Comparison of ENCODE assay signal across 11 mouse cellular contexts in the genomic region with DNA sequence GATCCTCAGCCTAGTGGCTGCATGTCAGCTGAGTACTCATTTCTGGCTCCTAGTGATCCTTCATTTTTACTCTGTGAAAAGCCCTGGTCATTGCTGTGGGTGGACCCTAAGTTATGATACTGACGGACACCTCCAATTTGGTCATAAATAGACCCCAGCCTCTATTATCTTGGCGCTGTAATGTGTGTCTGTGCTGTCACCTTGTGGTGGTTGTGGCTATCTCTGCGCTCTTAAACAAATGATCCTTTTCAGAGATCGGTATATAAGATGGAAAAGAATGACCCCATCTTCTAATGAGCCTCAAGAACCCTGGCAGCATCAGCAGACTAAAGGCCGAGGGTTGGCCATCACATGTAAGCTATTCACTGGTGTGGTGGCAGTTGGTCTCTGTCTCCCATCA. TPM values are rescaled to one million over a fixed set of nuclear protein-coding genes. Genes with fewer than 3 reads are reported as not detected.
A peak's percentile ranks its signal among the peaks of the same experiment; 100 is the strongest.
DNase-seq lines count a peak whose midpoint lies in the region; ATAC-seq lines count a peak whose summit lies in the region.
"Had no signal": no experiment of that assay in that cellular context is flagged by ENCODE, and none has a peak within 500 bp of the region (broad histone marks: within the 10 kb centered on the region; RNA-seq: fewer than 3 reads in every experiment).

No protein-coding gene starts in this region.

- peak overlapping the region; percentile 94 for H3K27ac ChIP-seq in heart, embryonic 13.5 days (replicated peaks)
- H3K27ac ChIP-seq in lung, embryonic 15.5 days, result peak overlapping the region; percentile 81; the same call in 1 of the 2 replicates
- H3K27ac ChIP-seq in intestine, embryonic 15.5 days, result peak overlapping the region; percentile 67
- H3K27ac ChIP-seq in stomach, embryonic 15.5 days, result peak overlapping the region; percentile 90
- H3K27ac ChIP-seq: neural tube, embryonic 13.5 days had no signal

- H3K36me3 ChIP-seq in heart, embryonic 13.5 days, result peaks cover 9% of the 10 kb centered on the region
- H3K36me3 ChIP-seq in lung, embryonic 15.5 days, result no peaks in the 10 kb centered on the region
- no peaks in the 10 kb centered on the region for H3K36me3 ChIP-seq in intestine, embryonic 15.5 days
- no peaks in the 10 kb centered on the region for H3K36me3 ChIP-seq in stomach, embryonic 15.5 days
- H3K36me3 ChIP-seq: neural tube, embryonic 13.5 days had no signal

- intact Hi-C loops in heart, postnatal 25 days (cut with DNase I), result loop anchor here (1.0 kb wide), 1 partner anchor 139 kb away; no protein-coding TSS in a partner anchor

- H3K4me2 ChIP-seq in heart, embryonic 13.5 days, result peak overlapping the region; percentile 68
- H3K4me2 ChIP-seq in lung, embryonic 15.5 days, result no peak overlapping the region
- H3K4me2 ChIP-seq in intestine, embryonic 15.5 days (replicated peaks), result no peak overlapping the region
- no peak overlapping the region for H3K4me2 ChIP-seq in stomach, embryonic 15.5 days

- H3K9me3 ChIP-seq in heart, embryonic 13.5 days, result peaks cover 18% of the 10 kb centered on the region
- peaks cover 10% of the 10 kb centered on the region for H3K9me3 ChIP-seq in lung, embryonic 15.5 days
- no peaks in the 10 kb centered on the region for H3K9me3 ChIP-seq in intestine, embryonic 15.5 days
- no peaks in the 10 kb centered on the region for H3K9me3 ChIP-seq in stomach, embryonic 15.5 days
- H3K9me3 ChIP-seq: neural tube, embryonic 13.5 days had no signal

- DNase-seq in heart, postnatal 25 days (ENCODE audit: low spot score), result no peak
- DNase-seq in lung, postnatal 36 days, result no peak
- no peak for DNase-seq in urinary bladder, postnatal 25 days (ENCODE audit: low spot score)
- DNase-seq: kidney, postnatal 36 days; left cerebral cortex, postnatal 4 days; thymus, adult 18-20 months had no signal

- H3K27me3 ChIP-seq in heart, embryonic 13.5 days (replicated peaks), result no peaks in the 10 kb centered on the region
- no peaks in the 10 kb centered on the region for H3K27me3 ChIP-seq in lung, embryonic 15.5 days
- H3K27me3 ChIP-seq in intestine, embryonic 15.5 days (replicated peaks), result no peaks in the 10 kb centered on the region
- H3K27me3 ChIP-seq in stomach, embryonic 15.5 days (replicated peaks), result no peaks in the 10 kb centered on the region

- 58% methylated on average over 5 of the region's 5 CpGs for WGBS in heart, embryonic 13.5 days
- 63% methylated on average over 5 of the region's 5 CpGs for WGBS in lung, embryonic 15.5 days
- 62% methylated on average over 5 of the region's 5 CpGs for WGBS in intestine, embryonic 15.5 days
- 64% methylated on average over 5 of the region's 5 CpGs for WGBS in stomach, embryonic 15.5 days

- peaks cover 40% of the 10 kb centered on the region for H3K4me1 ChIP-seq in heart, embryonic 13.5 days
- H3K4me1 ChIP-seq in lung, embryonic 15.5 days, result peaks cover 37% of the 10 kb centered on the region
- H3K4me1 ChIP-seq in intestine, embryonic 15.5 days (replicated peaks), result peaks cover 16% of the 10 kb centered on the region
- H3K4me1 ChIP-seq in stomach, embryonic 15.5 days, result peaks cover 31% of the 10 kb centered on the region

- H3K4me3 ChIP-seq in heart, embryonic 13.5 days, result no peak overlapping the region
- no peak overlapping the region for H3K4me3 ChIP-seq in lung, embryonic 15.5 days
- no peak overlapping the region for H3K4me3 ChIP-seq in intestine, embryonic 15.5 days (replicated peaks)
- H3K4me3 ChIP-seq in stomach, embryonic 15.5 days (replicated peaks), result no peak overlapping the region

- no peak overlapping the region for H3K9ac ChIP-seq in heart, embryonic 13.5 days
- no peak overlapping the region for H3K9ac ChIP-seq in lung, embryonic 15.5 days
- no peak overlapping the region for H3K9ac ChIP-seq in intestine, embryonic 15.5 days
- H3K9ac ChIP-seq in stomach, embryonic 15.5 days, result no peak overlapping the region; the same call in 1 of the 2 replicates

- no peak for ATAC-seq in heart, embryonic 13.5 days (ENCODE audit: extremely low read depth, insufficient number of reproducible peaks, low FRiP score, low TSS enrichment)
- no peak for ATAC-seq in lung, embryonic 15.5 days (ENCODE audit: borderline replicate concordance, extremely low read depth, low FRiP score, low TSS enrichment)
- ATAC-seq in intestine, embryonic 15.5 days, result no peak
- no peak for ATAC-seq in stomach, embryonic 15.5 days (ENCODE audit: insufficient read depth, low FRiP score, low read depth)

RNA-seq across cellular contexts. Expression of a gene that starts 46.6 kb away (rescaled TPM):
- polyA plus RNA-seq in heart, embryonic 13.5 days (2015; fragmentation: Nextera tagmentation; extraction: Ambion mirVana), result 15.6 and 17.7 TPM in 2 replicates
- 10 to 100 TPM; 16.1 to 39.0 TPM for total RNA-seq in heart, postnatal 25 days (2021)
- 22.8 and 28.3 TPM in 2 replicates for polyA plus RNA-seq in lung, embryonic 15.5 days (2015; fragmentation: Nextera tagmentation; extraction: Ambion mirVana)
- 44.9 and 57.4 TPM in 2 replicates for polyA plus RNA-seq in intestine, embryonic 15.5 days (2015; fragmentation: Nextera tagmentation; extraction: Ambion mirVana)
- polyA plus RNA-seq in stomach, embryonic 15.5 days (2015; fragmentation: Nextera tagmentation; extraction: Ambion mirVana), result 21.9 and 26.2 TPM in 2 replicates
